Mouse (Mus musculus) right cerebral cortex, adult 2 months (tissue): ENCODE data around the gene Schip1.

Source experiments
- DNase-seq, 2 experiments: peaks; one replicate each; pipeline ENCODE4 v3.0.0; 2021 to 2022; ENCODE audit warnings: low spot score in 2 of 2

The Schip1 gene

DNA sequence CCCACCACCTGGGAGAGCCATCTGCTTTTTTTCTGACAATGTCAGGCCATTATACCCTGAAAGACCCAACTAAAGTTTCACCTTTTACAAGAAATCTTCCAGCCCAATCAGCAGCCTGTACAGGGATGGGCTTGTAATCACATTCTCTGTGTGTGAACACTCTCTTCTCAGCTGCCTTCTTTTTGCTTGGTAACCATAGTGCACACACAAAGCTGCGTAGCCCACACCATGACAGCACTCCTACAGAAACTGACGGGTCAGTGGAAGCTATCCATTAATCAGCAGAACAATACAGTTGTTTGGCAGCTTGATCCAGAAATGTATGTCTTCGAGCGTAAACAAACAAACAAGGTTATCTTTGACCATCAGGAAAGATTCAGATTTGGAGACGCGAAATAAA is 205.6 kb downstream of the Schip1 start:
- DNase-seq = no peak

DNA sequence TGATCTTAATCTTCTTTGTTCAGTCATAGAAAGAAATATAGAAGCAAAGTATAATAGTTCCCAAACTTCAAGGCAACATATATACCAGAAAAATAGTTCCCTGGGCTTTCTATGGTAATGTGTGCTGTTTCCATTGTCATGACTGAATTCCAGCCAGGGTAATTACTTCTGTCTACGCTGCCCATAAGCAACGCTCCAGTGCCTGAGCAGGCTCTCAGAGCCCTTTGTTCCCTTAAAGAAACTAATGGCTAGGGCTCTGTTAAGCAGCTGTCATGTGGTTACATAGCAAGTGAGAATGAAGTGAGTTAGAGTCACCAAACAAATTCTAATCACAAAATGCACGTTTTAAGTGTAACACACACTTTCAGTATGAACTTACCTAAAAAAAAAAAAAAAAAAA is 206.9 kb downstream of the Schip1 start:
- DNase-seq = no peak

DNA sequence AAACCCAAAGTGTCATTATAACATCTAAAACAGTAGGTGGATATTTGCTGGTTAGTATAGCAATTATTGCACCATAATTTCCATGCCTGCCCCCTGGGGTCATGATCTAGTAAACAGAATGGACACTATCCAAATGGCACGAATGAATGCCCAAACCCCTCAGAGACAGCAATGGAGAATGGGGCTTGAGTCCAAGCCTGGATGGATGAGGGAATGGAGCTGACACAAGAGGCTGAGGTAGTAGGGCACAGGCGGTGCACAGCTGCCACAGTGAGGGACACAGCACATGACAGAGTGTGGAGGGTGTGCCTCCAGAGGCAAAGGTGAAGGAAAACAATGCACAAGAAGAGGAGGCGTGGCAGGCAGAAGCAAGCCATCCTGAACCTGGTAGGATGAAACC is 207.3 kb downstream of the Schip1 start:
- no peak for DNase-seq

DNA sequence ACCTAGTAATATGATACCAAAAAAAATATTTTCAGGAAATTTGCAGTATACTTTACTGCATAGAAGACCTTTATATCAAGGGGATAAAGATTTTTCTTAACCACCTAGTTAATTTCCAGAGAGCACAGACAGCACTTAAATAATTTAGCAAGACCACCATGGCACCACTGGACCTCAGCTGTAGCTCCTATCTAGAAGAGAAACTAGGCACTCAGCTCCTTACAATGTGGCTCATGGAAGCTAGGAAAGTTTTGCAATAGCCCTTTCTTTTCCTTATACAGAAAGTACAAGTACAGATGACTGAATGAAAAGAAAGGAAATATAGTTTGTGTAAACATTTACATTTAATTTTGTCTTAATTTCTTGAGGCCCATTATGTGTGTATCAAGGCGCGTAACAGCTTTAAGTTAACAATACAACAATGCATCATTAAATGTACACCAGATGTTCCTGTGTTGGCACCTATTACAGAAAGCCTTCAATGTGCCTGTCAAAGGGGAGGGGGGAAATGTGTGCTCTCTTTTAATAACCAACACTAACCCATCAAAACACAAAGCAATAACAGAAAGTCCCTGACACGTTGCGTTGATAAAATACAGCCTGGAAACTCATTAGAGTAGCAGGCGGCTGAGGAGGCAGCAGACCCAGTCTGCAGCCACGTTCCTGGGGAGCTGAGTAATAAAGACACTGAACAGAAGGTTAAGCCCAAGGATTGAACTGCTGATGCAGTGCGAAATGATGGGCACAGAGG is 218.4 kb downstream of the Schip1 start:
- DNase-seq = no peak

DNA sequence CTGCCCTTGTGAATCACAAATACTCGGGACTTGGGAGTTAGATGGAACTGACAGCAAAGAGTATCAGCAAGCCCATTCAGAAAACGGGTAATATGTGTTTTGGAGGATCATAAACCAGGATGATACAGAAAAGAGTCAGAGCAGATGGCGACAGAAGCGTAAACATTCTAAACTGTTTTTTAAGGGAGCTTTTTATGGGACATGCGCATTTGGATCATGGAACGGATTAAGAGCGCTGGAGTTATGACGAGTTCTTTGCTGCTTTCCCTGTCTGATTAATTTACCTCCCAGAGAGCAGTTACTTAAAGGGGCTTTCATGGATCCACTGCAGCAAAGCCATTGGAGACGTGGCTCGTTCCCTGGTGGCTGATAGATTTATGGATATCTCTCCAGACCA is 219.0 kb downstream of the Schip1 start:
- DNase-seq = peak in 1 of 2 experiments; percentile 18

DNA sequence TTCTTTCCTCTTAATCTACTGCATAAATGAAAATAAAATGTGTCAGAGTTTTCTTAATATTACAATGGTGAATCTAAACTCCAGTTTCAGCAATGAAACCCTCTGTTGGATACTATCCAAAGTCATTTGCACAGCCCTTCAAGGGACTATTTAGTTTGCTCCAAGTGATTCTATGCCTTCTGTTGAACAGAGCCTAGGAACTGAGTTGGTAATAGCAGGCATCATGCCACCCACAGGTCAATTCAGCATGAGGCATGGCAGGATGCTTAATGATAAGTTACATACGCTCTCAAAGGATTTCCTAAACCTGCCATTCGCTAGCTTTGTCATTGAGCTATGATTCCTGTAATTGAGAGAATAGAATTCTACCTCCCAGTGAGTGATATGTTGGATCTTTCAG is 219.9 kb downstream of the Schip1 start:
- DNase-seq = no peak

DNA sequence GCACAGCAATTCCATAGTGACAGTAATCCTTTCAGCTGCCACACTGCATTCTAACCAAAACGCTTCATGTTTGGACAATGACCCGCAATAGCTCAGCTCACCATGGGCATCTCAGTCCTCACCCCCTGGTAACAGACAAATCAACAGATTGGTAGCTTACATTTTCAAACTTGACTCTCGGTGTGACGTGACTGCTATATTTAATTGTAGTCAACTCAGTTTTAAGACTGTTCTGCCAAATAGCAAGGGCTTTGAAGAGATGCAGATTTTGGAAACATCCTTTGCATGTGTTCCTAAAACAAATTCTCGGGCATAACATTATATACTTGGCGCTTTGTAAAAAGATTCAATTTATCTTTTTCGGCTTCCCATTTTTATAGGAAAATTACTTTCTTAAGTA is 232.2 kb downstream of the Schip1 start:
- no peak for DNase-seq

DNA sequence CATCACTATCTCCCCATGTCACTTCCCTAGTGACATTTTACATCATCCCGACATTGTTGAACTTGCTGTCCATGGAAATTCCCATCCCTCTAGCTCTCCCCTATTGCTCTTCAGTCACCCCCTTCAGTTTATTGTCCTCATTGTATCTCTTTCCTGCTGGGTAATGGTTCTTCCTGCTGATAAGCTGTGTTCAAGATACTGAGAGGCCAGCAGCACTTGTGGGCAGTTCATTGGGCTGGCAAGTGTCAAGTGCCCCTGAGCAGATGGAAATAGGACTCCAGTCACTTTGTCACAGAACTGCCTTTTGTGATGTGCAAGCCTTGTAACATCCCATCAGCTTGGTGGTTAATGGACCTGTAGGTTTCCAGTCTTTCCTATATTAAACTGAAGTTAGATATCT is 241.0 kb downstream of the Schip1 start:
- DNase-seq = no peak

DNA sequence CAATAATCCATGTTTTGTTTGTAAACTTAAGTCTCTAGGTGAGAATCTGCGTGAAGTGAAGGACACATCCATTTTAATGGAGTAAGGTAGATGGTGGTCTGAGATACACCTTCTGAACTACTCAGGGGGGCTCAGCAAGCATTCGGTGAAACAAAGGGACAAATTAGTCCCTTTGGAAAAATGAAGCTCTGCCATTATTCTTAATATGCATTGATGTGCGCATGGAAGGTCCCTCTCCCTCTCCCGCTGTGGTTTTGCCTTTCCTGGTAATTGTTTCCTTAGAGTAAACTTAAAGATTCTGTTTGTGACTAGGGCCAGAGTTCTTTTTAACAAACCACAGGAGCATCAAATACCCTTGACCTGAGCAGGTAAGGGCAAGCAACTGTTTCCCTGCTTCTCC is 242.1 kb downstream of the Schip1 start:
- no peak for DNase-seq

DNA sequence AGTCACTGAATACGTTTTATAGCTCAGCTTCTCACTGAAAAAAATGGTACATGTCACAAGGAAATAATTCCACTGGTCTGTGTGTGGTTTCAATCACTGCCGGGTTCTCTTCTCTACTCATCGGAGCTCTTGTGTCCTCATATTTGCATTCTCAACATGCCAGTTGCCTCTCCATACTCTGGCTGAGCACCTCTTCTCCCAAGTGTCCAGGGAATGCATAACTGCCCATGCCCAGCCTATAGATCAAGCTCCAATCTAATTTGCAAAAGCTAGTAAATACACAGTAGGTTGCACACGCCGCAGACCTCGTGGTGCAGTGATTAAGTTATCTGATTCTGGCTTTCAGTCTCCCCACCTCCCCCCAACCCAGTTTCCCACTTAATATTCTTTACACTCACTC is 261.0 kb downstream of the Schip1 start:
- DNase-seq = no peak

DNA sequence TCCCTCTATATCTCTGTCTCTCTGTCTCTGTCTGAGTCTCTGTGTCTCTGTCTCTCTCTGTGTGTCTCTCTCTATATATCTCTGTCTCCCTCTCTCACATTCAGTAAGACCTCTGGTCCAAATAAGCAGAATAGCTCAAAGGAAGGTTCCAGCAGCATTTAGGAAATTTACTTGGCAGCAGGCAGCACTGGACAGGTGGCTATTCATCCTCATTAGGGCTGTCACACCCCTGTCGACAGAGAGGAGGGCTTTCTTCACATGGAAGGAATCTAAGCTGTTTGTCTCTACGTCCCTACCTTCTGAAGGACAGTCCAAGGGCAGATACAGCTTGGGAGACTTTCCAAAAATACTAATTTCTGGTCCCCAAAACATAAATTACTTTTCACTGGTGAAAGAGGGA is 267.9 kb downstream of the Schip1 start:
- no peak for DNase-seq

DNA sequence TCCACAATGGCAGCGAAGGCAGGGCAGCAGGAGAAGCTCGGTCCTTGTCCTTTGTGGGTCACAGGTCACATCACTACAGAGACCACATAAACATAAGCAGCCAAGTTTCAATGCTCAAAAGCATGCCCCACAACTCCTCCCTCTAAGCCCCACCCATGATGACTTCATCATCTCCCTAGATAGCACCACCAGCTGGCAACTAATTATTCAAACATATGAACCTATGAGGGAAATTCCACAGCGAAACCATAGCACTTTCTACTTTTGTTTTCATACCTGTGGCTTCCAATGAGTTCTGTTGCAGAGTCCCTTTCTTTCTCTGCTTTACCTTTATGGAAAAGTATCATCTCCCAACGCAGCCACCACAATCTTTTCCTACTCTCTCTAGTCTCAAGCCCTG is 270.9 kb downstream of the Schip1 start:
- DNase-seq = no peak

DNA sequence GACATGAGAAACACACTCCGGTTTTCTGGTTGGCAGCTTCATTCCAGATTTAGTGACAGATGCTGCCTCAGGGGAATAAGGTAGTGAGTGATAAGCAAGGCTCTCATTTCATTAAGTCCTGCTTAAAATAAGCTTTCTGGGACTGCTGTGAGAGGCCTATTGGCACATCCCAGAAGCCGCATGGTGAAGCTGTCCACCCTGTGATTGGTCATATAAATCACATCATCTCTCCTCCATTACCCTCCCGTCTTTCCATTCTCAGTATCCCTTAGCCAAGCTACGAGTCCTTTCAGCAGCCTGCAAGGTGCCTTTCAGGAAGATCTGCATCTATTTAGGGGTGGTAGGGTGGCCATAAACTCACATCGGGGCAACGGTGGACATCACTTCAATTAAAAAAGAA is 286.0 kb downstream of the Schip1 start:
- DNase-seq = no peak

DNA sequence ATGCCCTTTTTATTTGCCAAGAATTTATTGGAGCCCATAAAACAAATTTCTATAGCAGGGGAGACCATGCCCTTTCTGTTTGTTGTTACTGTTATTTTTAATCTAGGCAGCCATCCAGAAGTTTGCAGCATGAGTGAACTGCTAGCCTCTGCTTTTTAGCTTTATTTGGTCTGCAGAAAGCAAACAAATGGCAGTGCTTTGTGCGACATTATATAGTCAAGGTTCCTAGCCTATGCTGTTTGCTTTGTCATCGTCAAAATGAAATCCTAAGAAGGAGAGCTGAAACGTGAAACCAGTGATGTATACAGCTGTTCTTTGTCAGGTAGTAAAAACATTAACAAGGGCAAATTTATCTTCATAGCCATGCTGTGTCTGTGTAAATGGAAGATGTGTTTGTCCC is 286.9 kb downstream of the Schip1 start:
- no peak for DNase-seq

DNA sequence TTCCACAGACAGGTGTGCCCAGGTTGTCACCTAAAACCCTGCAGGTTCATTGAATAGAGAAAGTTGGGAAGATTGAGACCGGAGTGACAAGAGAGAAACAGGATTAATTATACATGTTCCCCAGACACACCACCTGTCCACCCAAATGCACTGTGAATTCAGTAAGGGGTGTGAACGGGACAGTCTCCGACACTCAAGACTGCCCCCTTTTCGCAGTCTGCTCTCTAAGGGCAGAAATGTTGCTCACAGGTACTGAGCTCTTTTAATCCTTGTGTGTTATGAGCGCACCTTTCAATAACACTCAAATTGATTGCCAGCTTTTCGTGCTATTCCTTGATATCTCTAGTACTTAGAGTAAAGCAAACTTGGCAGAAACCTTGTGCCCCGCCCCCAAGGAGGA is 288.4 kb downstream of the Schip1 start:
- no peak for DNase-seq

DNA sequence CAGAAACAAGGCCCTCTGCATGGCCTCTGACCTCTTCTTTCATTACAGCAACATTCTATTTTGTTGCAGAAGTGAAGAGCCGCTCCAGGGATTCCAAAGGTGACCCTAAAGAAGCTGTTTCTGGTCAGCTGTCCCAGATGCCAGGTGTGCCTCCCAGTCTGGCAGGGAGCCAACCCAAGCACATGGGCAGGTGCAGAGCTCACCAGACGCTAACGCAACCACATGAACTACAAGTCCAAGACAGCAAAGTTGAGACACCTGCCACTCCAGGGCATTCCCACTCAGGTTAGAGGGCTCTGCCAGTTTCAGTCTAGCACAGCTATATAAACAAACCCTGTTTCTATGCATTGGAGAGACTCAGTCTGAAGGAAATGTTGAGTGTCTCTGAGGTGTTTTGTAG is 288.9 kb downstream of the Schip1 start:
- no peak for DNase-seq

DNA sequence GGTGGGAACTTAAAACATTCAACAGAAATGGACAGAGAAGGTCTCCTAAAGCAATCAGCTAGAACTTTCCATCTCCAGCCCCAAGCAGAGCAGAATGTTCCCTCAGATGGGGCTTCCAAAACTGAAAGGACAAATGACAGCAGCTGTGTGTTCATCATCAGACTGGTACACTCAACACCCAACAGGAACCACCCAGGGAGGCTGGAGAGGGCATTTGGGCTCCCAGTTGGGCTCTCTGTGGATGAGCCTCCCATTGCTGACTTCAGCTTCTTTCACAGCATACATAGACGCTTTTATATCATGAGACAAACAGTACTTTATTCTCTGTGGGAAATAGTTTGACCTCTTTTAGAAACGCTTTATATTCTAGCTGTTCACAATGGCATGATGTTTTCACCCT is 291.9 kb downstream of the Schip1 start:
- no peak for DNase-seq

DNA sequence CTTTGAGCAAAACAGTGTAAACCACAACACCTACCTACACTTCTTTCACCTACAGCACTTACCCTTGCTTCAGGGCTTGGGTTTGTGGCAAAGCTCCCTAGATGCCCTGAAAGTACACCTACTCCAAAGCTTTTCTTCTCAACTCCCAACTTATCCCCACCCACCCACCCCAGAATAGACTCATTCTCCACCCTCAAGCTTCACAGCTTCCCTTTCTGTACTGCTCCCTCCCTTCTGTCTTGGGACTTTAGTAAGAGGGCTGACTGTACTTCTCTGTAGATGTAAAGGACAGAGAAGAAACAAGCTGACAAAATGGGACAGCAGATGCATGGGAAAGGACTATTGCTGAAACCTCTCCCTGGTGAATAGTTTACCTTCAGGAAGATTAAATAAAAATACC is 303.4 kb downstream of the Schip1 start:
- peak in 1 of 2 experiments; percentile 22 for DNase-seq

DNA sequence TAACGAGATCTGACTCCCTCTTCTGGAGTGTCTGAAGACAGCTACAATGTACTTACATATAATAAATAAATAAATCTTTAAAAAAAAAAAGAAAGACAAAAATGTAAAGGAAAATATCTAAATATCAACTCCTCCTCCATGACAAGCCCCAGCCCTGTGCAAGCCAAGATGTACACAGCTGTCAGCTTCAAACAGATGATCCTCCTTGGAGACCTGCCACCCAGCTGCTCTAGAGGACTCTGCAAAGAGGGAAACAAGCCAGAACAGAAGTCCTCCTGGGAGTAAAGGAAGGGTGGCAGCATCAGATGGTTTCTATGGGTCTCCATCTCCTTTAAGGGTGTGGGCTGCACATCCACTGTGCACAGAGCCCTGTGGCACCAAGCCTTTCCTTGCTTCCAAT is 308.3 kb downstream of the Schip1 start:
- DNase-seq = no peak

DNA sequence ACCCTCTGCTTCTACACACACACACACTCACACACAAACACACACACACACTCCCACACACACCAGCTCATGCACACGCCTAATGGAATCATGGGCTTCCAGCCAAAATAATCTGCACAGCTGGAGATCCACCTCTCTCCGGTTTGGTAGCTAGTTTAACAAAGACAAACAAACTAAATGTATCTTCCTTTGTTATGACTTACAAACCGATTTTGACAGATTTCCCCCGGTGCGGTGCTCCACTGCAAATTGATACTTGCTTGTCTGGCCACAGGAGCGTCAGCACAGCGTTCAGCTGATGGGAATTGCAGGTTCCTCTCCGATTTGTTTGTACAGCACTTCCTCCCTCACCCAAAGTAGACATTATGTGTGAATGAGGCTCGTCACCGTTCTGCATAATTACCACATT is 310.5 kb downstream of the Schip1 start:
- peak; percentile 19 to 25 for DNase-seq

DNA sequence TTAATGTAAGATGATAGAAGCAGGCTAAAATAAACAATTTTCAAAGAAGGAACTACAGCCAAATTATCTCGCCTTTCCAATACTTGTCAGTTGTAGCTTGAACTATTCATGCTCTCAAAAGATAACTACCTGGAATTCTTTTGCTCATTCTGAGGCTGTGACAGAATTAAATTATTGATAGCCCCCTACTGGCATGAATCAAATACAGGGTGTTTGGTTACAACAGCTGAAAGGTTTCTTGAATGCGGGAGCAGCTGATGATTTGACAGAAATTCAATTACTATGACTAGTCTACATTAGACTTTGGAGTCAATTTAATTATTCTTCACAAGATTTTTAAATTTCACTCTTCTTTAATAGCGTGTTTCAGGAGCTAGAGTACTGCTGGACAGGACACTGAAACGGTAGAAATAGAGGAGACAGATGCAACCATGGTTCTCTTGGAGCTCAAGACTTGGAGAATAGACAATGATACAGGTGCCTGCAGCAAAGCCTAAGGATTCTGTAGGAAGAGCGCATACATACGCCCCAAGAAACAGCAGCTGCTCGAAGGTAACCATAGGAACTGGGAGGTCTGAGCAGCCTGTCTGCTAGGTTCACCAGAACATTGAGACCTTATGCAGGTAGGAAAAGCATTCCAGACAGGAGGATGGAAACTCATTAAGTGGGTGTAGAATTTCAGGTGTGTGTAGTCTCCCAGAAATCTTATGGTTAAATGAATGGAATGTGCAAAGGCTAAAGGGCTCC is 313.0 kb downstream of the Schip1 start:
- DNase-seq = no peak

DNA sequence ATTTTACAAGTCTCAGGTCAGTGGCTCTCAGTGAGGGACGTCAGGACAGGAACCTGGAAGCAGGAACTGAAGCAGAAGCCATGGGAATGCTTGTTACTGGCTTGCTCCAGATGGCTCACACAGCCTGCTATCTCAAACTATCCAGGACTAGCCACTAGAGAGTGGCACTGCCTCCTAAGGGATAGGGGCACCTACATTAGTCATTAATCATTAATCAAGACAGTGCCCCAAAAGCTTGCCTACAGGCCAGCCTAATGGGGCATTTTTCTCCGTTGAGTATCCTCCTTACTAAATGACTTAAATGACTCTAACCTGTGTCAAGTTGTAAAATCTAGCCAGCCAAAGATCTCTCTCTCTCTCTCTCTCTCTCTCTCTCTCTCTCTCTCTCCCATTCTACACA is 314.2 kb downstream of the Schip1 start:
- DNase-seq = no peak

DNA sequence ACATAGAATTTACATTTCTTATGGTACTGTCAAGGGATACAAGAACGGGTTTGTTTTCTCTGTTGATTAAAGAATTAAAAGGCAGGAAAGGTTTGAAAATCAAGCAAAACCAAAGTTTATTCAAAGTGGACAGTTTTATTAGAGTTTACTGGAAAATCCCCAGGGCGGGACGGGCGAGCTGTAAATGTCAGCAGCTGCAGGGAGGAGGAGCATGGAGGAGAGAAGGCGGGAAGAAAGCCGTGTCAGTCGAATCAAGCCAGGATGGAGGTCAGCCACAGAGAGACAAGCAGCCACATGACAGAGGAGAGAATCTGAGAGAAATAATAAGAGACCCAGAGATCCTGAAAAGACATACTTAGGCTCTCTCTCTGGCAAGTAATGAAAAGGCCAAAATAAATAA is 314.6 kb downstream of the Schip1 start:
- no peak for DNase-seq

DNA sequence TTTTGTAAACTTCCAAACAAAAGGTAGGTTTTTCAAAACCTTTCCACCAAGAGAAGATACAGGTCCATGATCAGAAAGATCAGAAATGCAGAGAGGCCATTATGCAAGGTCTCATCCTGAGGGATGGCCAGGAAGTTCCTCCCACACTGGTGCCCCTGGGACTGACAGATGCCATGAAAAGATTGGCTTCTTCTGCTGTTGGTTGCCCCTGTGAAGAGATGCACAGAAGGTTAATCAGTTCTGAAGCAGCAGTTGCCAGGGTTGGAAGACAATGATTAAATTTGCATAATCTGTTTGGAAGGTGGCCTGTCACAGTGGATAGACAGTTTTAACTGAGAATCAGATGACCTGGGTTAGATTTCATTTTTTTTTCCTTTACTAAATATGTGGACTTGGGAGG is 319.1 kb downstream of the Schip1 start:
- no peak for DNase-seq
